Mouse (Mus musculus) E14TG2a.4 (cell line): ENCODE data around the gene Bnc1.

Source experiments
- CTCF ChIP-seq: conservative IDR thresholded peaks from 2 replicates; pipeline ENCODE4 v1.5.1; 2014; ENCODE audit warnings: low read length
- POU5F1 ChIP-seq: IDR thresholded peaks from 2 replicates; pipeline ENCODE4 v1.6.1; 2014; ENCODE audit warnings: low read length, borderline replicate concordance

GRCm38 (mm10) chr7:81950499-81950898 lies 41.6 kb downstream of the Bnc1 start:
- TF ChIP-seq CTCF (no peak), POU5F1 (no peak)
